Mouse (Mus musculus) G1E (cell line): Measurements from ENCODE around the gene Ebf1.

Source experiments
- CTCF ChIP-seq: IDR thresholded peaks from 2 replicates; pipeline ENCODE4 v1.5.1; 2012; ENCODE audit warnings: low read depth, low read length, inconsistent platforms, mixed read lengths
- TAL1 ChIP-seq: conservative IDR thresholded peaks from 2 replicates; pipeline ENCODE4 v1.6.1; 2012; ENCODE audit warnings: low read depth, low read length, inconsistent platforms, mixed read lengths

DNA sequence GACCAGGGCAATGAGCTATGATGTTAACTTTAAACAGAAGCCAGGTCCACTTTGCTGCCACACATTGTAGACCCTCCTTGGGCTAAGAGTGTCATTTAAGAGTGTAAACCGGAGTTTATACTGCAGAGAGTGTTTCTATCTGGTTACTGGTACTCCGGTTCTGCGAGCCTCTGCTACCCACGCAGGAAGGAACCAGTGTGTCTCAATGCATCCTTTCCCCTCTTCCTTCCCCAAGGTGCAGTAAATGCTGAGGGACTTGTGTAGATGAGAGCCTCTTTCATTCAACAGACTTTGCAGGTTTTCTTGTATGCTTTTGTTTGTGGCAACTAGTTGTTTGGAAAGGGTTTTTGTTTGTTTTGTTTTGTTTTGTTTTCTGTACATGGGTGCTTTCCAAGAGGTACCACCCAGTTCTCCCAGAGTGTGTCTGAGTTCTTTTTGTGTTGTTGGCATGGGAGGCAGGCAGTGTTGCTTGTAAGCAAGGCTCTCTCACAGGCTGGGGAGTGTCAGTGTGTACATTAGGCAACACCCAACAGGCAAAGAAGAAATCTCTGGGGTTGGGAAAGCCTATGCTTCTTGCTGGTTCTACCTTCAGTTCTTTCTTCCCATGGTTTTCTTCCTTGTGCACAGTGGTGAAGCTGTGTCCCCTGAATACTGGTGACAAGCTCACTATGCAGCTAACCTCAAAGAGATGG is 191.9 kb downstream of the Ebf1 start:
- TF ChIP-seq CTCF (no peak), TAL1 (no peak)
